Mouse (Mus musculus): ENCODE measurements around the gene Ttll3. TPM values are rescaled to one million over a fixed set of nuclear protein-coding genes. Genes with fewer than 3 reads are reported as not detected.

The Ttll3 gene
- polyA plus RNA-seq, 1 experiment from 2014 or later = 2.3 TPM

- H3K4me2 ChIP-seq (ENCODE audit: low read depth, low read length) = no peak overlapping the region
- H3K9me3 ChIP-seq (replicated peaks; ENCODE audit: control insufficient read depth, low read length) = peaks cover 4% of the 10 kb centered on the region; the same call in 1 of the 2 replicates
- 84% methylated on average over 4 of the region's 4 CpGs for WGBS
- no peak overlapping the region for H3K4me3 ChIP-seq (ENCODE audit: low read length)
- H3K27me3 ChIP-seq (ENCODE audit: control insufficient read depth, insufficient read depth, low read length) = no peaks in the 10 kb centered on the region
- H3K9ac ChIP-seq (ENCODE audit: low read length) = no peak overlapping the region
- ATAC-seq (replicated peaks; ENCODE audit: extremely low read depth, insufficient read depth, low FRiP score) = no peak
- H3K27ac ChIP-seq (ENCODE audit: low read length) = no peak overlapping the region
- H3K4me1 ChIP-seq (ENCODE audit: control insufficient read depth, insufficient read depth, low read length) = no peaks in the 10 kb centered on the region
- no peaks in the 10 kb centered on the region for H3K36me3 ChIP-seq (ENCODE audit: control insufficient read depth, insufficient read depth)
Observed at GRCm38 (mm10) chr6:113426696-113427095, 37.6 kb downstream of the Ttll3 start.

DNA sequence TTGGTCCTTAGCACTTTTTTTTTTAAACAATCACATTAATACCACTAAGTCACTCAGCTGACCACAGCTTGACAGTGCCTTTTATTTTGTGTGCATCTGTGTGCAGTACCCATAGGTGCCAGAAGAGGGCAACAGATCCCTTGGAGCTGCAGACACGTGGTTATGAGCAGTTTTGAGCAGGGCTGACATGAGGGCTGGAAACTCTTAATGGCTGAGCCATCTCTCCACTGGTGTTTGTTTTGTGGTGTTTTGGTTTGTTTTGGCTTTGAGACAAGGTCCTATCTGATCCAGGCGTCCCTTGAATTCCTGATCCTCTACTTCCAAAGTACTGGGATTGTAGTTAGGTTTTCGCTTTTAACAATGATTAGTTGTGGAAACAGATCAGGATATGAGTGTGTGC, 38.3 kb downstream of the Ttll3 start:
- Histone ChIP-seq H3K27me3 (ENCODE audit: control insufficient read depth, insufficient read depth, low read length) (no peaks in the 10 kb centered on the region), H3K9me3 (replicated peaks; ENCODE audit: control insufficient read depth, low read length) (peaks cover 4% of the 10 kb centered on the region; the same call in 1 of the 2 replicates), H3K4me2 (ENCODE audit: low read depth, low read length) (no peak overlapping the region), H3K36me3 (ENCODE audit: control insufficient read depth, insufficient read depth) (no peaks in the 10 kb centered on the region), H3K27ac (ENCODE audit: low read length) (no peak overlapping the region), H3K4me1 (ENCODE audit: control insufficient read depth, insufficient read depth, low read length) (no peaks in the 10 kb centered on the region), H3K4me3 (ENCODE audit: low read length) (no peak overlapping the region), H3K9ac (ENCODE audit: low read length) (no peak overlapping the region)
- 0 out of 2 replicates have a peak, but pooled peaks have one; percentile 10 for ATAC-seq (replicated peaks; ENCODE audit: extremely low read depth, insufficient read depth, low FRiP score)
- WGBS = 51% methylated on average over 3 of the region's 3 CpGs

DNA sequence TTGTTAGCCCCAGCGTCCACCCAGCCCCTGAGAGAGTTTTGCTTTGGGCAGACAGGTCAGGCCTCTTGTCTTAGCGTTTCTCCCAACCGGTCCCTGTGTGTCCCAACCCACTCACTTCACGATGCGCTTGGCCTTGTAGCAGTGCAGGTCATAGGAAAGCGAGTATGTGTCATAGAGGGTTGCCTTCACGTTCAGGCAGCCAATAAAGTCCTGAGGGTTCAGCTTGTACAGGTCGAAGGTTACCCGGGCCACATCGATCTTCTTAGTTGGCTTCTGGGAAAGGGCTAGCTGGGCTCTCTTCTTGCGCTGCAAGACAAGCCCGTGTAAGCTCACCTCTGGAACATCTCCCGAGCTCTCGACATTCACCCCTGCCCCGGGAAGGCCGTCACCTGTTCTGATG, 38.9 kb downstream of the Ttll3 start:
- no peak overlapping the region for H3K4me3 ChIP-seq (ENCODE audit: low read length)
- peaks cover 4% of the 10 kb centered on the region; the same call in 1 of the 2 replicates for H3K9me3 ChIP-seq (replicated peaks; ENCODE audit: control insufficient read depth, low read length)
- H3K9ac ChIP-seq (ENCODE audit: low read length) = no peak overlapping the region
- no peaks in the 10 kb centered on the region for H3K4me1 ChIP-seq (ENCODE audit: control insufficient read depth, insufficient read depth, low read length)
- no peaks in the 10 kb centered on the region for H3K36me3 ChIP-seq (ENCODE audit: control insufficient read depth, insufficient read depth)
- no peak overlapping the region for H3K4me2 ChIP-seq (ENCODE audit: low read depth, low read length)
- H3K27me3 ChIP-seq (ENCODE audit: control insufficient read depth, insufficient read depth, low read length) = no peaks in the 10 kb centered on the region
- 89% methylated on average over 16 of the region's 16 CpGs for WGBS
- ATAC-seq (replicated peaks; ENCODE audit: extremely low read depth, insufficient read depth, low FRiP score) = no peak
- H3K27ac ChIP-seq (ENCODE audit: low read length) = no peak overlapping the region

GRCm38 (mm10) chr6:113429965-113430364, 40.9 kb downstream of the Ttll3 start:
- WGBS = 66% methylated on average over 3 of the region's 3 CpGs
- Histone ChIP-seq H3K9me3 (replicated peaks; ENCODE audit: control insufficient read depth, low read length) (peaks cover 4% of the 10 kb centered on the region; the same call in 1 of the 2 replicates), H3K4me3 (ENCODE audit: low read length) (no peak overlapping the region), H3K27ac (ENCODE audit: low read length) (no peak overlapping the region), H3K4me2 (ENCODE audit: low read depth, low read length) (no peak overlapping the region), H3K27me3 (ENCODE audit: control insufficient read depth, insufficient read depth, low read length) (no peaks in the 10 kb centered on the region), H3K4me1 (ENCODE audit: control insufficient read depth, insufficient read depth, low read length) (no peaks in the 10 kb centered on the region), H3K9ac (ENCODE audit: low read length) (no peak overlapping the region), H3K36me3 (ENCODE audit: control insufficient read depth, insufficient read depth) (no peaks in the 10 kb centered on the region)
- no peak for ATAC-seq (replicated peaks; ENCODE audit: extremely low read depth, insufficient read depth, low FRiP score)

DNA sequence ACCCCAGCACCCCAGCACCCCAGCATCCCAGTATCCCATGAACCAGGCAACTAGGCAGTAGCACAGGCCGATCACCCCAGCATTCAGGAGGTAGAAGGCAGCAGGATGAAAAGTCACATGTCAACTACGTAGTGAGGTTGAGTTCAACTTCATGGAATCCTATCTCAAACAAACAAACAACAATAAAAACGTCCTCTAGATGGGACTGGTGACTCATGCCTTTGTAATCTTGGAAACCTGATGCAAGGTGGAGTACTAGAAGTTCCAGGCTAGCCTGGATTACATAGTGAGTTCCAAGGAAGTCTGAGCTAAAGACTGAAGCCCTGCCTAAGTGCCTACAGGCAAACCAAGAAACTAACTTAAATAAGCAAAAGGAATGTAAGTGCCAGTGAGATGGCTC, 41.8 kb downstream of the Ttll3 start:
- no peaks in the 10 kb centered on the region for H3K36me3 ChIP-seq (ENCODE audit: control insufficient read depth, insufficient read depth)
- H3K4me3 ChIP-seq (ENCODE audit: low read length) = no peak overlapping the region
- no peaks in the 10 kb centered on the region for H3K27me3 ChIP-seq (ENCODE audit: control insufficient read depth, insufficient read depth, low read length)
- H3K27ac ChIP-seq (ENCODE audit: low read length) = no peak overlapping the region
- WGBS = 55% methylated on average over 3 of the region's 3 CpGs
- H3K4me1 ChIP-seq (ENCODE audit: control insufficient read depth, insufficient read depth, low read length) = no peaks in the 10 kb centered on the region
- no peak for ATAC-seq (replicated peaks; ENCODE audit: extremely low read depth, insufficient read depth, low FRiP score)
- H3K9me3 ChIP-seq (replicated peaks; ENCODE audit: control insufficient read depth, low read length) = peaks cover 4% of the 10 kb centered on the region; the same call in 1 of the 2 replicates
- no peak overlapping the region for H3K4me2 ChIP-seq (ENCODE audit: low read depth, low read length)
- no peak overlapping the region for H3K9ac ChIP-seq (ENCODE audit: low read length)

DNA sequence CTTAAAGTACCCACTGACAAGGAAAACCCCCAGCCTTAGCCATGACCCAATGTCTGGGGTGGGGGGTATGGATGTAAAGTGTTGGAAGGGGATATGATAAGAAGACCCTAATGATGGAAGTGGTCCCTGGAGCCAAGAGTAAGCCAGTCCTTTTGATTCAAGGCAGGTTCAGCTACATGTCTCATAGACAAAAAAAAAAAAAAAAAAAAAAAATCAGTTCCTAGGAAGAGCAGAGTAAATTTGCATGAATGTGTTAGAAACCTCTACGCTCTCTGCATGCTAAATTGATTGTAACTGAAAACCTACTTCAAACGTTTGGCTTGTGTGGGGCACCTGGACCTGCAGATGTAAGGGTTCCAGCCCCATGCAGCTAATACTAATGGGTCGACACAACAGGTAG, 42.7 kb downstream of the Ttll3 start:
- H3K4me2 ChIP-seq (ENCODE audit: low read depth, low read length) = no peak overlapping the region
- no peaks in the 10 kb centered on the region for H3K36me3 ChIP-seq (ENCODE audit: control insufficient read depth, insufficient read depth)
- H3K27me3 ChIP-seq (ENCODE audit: control insufficient read depth, insufficient read depth, low read length) = no peaks in the 10 kb centered on the region
- no peaks in the 10 kb centered on the region for H3K4me1 ChIP-seq (ENCODE audit: control insufficient read depth, insufficient read depth, low read length)
- no peak overlapping the region for H3K9ac ChIP-seq (ENCODE audit: low read length)
- no peak overlapping the region for H3K27ac ChIP-seq (ENCODE audit: low read length)
- no peak overlapping the region for H3K4me3 ChIP-seq (ENCODE audit: low read length)
- WGBS = 58% methylated on average over 3 of the region's 3 CpGs
- peaks cover 4% of the 10 kb centered on the region; the same call in 1 of the 2 replicates for H3K9me3 ChIP-seq (replicated peaks; ENCODE audit: control insufficient read depth, low read length)
- no peak for ATAC-seq (replicated peaks; ENCODE audit: extremely low read depth, insufficient read depth, low FRiP score)

DNA sequence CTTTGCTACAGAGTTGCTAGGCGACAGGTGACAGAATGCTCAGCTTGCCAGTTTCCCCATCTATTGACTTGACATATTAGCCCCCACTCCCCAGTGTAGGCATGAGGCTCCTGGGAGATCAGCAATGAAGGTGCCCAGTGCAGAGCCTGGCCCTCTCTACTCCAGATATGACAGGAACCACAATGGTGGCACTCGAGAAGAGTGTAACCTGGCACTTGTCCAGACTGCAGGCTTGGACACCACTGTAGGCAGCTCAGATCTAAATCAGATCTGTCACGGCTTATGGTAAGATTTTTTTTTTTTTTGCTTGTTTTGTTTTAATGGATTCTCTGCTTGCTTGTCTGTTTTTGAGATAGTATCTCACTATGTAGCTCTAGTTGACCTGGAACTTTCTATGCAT, 44.6 kb downstream of the Ttll3 start:
- H3K4me2 ChIP-seq (ENCODE audit: low read depth, low read length) = no peak overlapping the region
- H3K27ac ChIP-seq (ENCODE audit: low read length) = no peak overlapping the region
- no peak overlapping the region for H3K4me3 ChIP-seq (ENCODE audit: low read length)
- no peaks in the 10 kb centered on the region for H3K27me3 ChIP-seq (ENCODE audit: control insufficient read depth, insufficient read depth, low read length)
- no peaks in the 10 kb centered on the region for H3K4me1 ChIP-seq (ENCODE audit: control insufficient read depth, insufficient read depth, low read length)
- no peaks in the 10 kb centered on the region for H3K9me3 ChIP-seq (replicated peaks; ENCODE audit: control insufficient read depth, low read length)
- ATAC-seq (replicated peaks; ENCODE audit: extremely low read depth, insufficient read depth, low FRiP score) = no peak
- H3K9ac ChIP-seq (ENCODE audit: low read length) = no peak overlapping the region
- WGBS = 59% methylated on average over 3 of the region's 3 CpGs
- no peaks in the 10 kb centered on the region for H3K36me3 ChIP-seq (ENCODE audit: control insufficient read depth, insufficient read depth)

DNA sequence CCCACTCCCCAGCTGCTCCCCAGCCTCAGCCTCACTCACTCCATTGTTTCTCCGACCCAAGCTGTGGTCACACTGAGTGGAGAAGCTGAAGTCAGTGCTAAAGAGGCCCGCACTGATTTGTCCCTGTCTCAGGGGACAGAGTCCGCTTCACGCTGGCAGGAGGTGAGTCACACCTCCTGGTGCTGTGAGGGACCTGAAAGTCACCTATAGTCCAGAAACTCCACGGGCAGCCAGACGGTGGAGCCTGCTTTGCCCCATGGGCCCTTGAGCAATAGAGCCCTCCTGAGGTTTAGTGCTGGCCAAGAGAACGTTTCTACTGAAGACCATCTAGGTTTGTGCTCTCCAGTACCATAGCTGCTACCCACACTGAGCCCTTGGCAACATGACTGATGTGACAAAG, 45.6 kb downstream of the Ttll3 start:
- Histone ChIP-seq H3K27ac (ENCODE audit: low read length) (no peak overlapping the region), H3K4me1 (ENCODE audit: control insufficient read depth, insufficient read depth, low read length) (no peaks in the 10 kb centered on the region), H3K27me3 (ENCODE audit: control insufficient read depth, insufficient read depth, low read length) (no peaks in the 10 kb centered on the region), H3K4me2 (ENCODE audit: low read depth, low read length) (no peak overlapping the region), H3K4me3 (ENCODE audit: low read length) (no peak overlapping the region), H3K9me3 (replicated peaks; ENCODE audit: control insufficient read depth, low read length) (no peaks in the 10 kb centered on the region), H3K36me3 (ENCODE audit: control insufficient read depth, insufficient read depth) (no peaks in the 10 kb centered on the region), H3K9ac (ENCODE audit: low read length) (no peak overlapping the region)
- 71% methylated on average over 7 of the region's 7 CpGs for WGBS
- no peak for ATAC-seq (replicated peaks; ENCODE audit: extremely low read depth, insufficient read depth, low FRiP score)

DNA sequence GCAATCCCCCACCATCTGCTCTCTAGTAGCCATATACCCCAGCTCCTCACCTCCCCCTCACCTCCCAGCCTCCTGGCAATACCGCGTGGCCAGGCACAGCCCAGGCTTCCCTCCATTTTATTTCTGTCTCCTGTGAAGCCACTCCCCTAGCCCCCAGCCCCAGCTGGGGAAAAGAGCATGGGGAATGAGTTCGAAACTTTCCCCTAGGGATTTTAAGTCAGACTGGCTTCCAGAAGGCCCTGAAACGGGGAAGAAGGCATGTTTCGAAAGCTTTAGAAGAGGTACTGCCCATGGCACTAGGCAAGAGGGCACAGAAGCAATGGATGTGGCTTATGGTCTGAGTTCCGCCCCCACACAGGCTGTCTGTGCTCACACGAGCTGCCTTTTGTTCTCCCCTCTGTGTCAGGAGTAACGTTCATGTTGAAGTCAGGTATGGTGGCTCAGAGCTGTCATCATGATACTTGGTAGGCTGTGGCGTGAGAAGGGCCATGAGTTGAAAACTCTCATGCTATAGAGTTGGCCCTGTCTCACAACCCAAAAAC, 46.7 kb downstream of the Ttll3 start, which contains the start of gene Cidec:
Gene Cidec, minus strand, starts transcription at position 97 of the 542 bp plus-strand sequence.
- WGBS = 71% methylated on average over 9 of the region's 9 CpGs
- Histone ChIP-seq H3K4me3 (ENCODE audit: low read length) (no peak within 1 kb of the TSS), H3K4me1 (ENCODE audit: control insufficient read depth, insufficient read depth, low read length) (no peaks in the 10 kb centered on the region), H3K4me2 (ENCODE audit: low read depth, low read length) (no peak within 1 kb of the TSS), H3K27me3 (ENCODE audit: control insufficient read depth, insufficient read depth, low read length) (no peaks in the 10 kb centered on the region), H3K36me3 (ENCODE audit: control insufficient read depth, insufficient read depth) (no peaks in the 10 kb centered on the region), H3K27ac (ENCODE audit: low read length) (no peak within 1 kb of the TSS), H3K9ac (ENCODE audit: low read length) (no peak within 1 kb of the TSS), H3K9me3 (replicated peaks; ENCODE audit: control insufficient read depth, low read length) (no peaks in the 10 kb centered on the region)
- ATAC-seq (replicated peaks; ENCODE audit: extremely low read depth, insufficient read depth, low FRiP score) = no peak

All from heart, embryonic 16.5 days (tissue).